ENCODE assay signal across 9 mouse cellular contexts in the genomic region with DNA sequence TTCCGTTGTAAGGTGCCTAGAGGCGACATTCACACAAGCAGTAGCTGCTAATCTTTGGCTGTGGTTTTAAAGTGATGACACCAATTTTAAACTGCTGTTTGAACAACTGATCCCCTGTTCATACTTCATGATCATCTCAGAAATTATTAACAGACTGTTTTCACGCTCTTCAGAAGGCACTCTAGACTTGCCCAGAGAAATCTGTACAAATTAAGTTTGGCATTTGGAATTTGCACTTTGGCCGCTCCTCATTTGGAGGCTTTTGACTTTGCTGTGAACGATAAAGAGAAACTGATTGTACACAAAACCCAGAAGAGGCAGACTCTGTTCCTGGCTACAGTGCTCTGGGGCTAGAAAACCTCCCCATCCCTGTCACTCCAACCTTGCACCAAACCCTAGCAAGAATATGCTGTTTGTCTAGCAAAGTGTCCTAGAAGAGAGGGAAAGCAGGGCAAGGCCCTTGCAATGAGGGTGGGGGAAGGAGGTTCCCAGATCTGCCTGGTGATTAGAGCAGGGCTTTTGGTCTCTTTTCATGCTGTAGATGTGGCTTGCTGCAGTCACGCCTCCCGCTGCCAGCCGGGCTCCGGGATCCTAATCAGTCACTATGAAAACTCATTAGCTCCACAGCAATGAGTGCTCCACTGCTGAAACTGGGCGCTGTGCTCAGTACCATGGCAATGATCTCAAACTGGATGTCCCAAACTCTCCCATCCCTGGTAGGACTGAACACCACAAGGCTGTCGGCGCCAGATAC.
DNase-seq lines count a peak whose midpoint lies in the region; ATAC-seq lines count a peak whose summit lies in the region.
"Had no signal": no experiment of that assay in that cellular context is flagged by ENCODE, and none has a peak within 500 bp of the region (broad histone marks: within the 10 kb centered on the region; RNA-seq: fewer than 3 reads in every experiment).

No protein-coding gene starts in this region.

- H3K4me1 ChIP-seq in embryonic facial prominence, embryonic 11.5 days (ENCODE audit: control insufficient read depth, insufficient read depth, low read length): no peaks in the 10 kb centered on the region
- H3K4me1 ChIP-seq in midbrain, embryonic 16.5 days (ENCODE audit: control insufficient read depth, insufficient read depth, low read length): peaks cover 5% of the 10 kb centered on the region

- no peak overlapping the region for H3K9ac ChIP-seq in embryonic facial prominence, embryonic 11.5 days (replicated peaks; ENCODE audit: low read length)
- H3K9ac ChIP-seq in midbrain, embryonic 16.5 days (ENCODE audit: low read depth, low read length): no peak overlapping the region

- DNase-seq in frontal cortex, adult 2 months (ENCODE audit: extremely low spot score in 1 of 2, low spot score in 1 of 2): no peak
- peak; percentile 26 for DNase-seq in embryonic facial prominence, embryonic 11.5 days (ENCODE audit: low spot score)
- DNase-seq in kidney, adult 18-20 months: peak; percentile 57
- DNase-seq in gastrocnemius, postnatal 10 days: no peak
- DNase-seq in left cerebral cortex, postnatal 10 days (ENCODE audit: extremely low spot score in 1 of 2, low spot score in 2 of 2): no peak
- no peak for DNase-seq in urinary bladder, adult 2 months (ENCODE audit: low spot score)

- H3K9me3 ChIP-seq in embryonic facial prominence, embryonic 11.5 days (replicated peaks; ENCODE audit: control insufficient read depth, low read length): no peaks in the 10 kb centered on the region
- no peaks in the 10 kb centered on the region for H3K9me3 ChIP-seq in midbrain, embryonic 16.5 days (replicated peaks; ENCODE audit: control insufficient read depth, low read length, poor library complexity, severe bottlenecking)

- no peaks in the 10 kb centered on the region for H3K27me3 ChIP-seq in embryonic facial prominence, embryonic 11.5 days (ENCODE audit: control insufficient read depth, insufficient read depth, low read length)
- H3K27me3 ChIP-seq in midbrain, embryonic 16.5 days (ENCODE audit: control insufficient read depth, insufficient read depth, low read depth, low read length): no peaks in the 10 kb centered on the region

- no peaks in the 10 kb centered on the region for H3K36me3 ChIP-seq in embryonic facial prominence, embryonic 11.5 days (replicated peaks; ENCODE audit: control insufficient read depth, insufficient read depth, low read depth, low read length)
- H3K36me3 ChIP-seq in midbrain, embryonic 16.5 days (ENCODE audit: control insufficient read depth, insufficient read depth, low read length): no peaks in the 10 kb centered on the region

- intact Hi-C loops in left cerebral cortex, postnatal 10 days (cut with DNase I): no loop called here

- H3K4me2 ChIP-seq in embryonic facial prominence, embryonic 11.5 days (ENCODE audit: low read depth, low read length): no peak overlapping the region
- no peak overlapping the region for H3K4me2 ChIP-seq in midbrain, embryonic 16.5 days (ENCODE audit: low read length)
- H3K4me2 ChIP-seq: liver, embryonic 11.5 days had no signal

- no peak overlapping the region for H3K27ac ChIP-seq in embryonic facial prominence, embryonic 11.5 days (replicated peaks; ENCODE audit: low read depth, low read length)
- no peak overlapping the region for H3K27ac ChIP-seq in midbrain, embryonic 16.5 days (ENCODE audit: low read length)

- ATAC-seq in frontal cortex, adult (ENCODE audit: low TSS enrichment): peak; percentile 52
- ATAC-seq in embryonic facial prominence, embryonic 11.5 days (replicated peaks; ENCODE audit: insufficient number of reproducible peaks, low FRiP score, low TSS enrichment, low read depth): no peak; the same call in 1 of the 2 replicates
- ATAC-seq in midbrain, embryonic 16.5 days: peak; percentile 51; the same call in 1 of the 2 replicates

- H3K4me3 ChIP-seq in embryonic facial prominence, embryonic 11.5 days (ENCODE audit: low read depth, low read length): no peak overlapping the region
- H3K4me3 ChIP-seq in midbrain, embryonic 16.5 days (ENCODE audit: low read depth, low read length): no peak overlapping the region

- WGBS in embryonic facial prominence, embryonic 11.5 days: 24% methylated on average over 12 of the region's 12 CpGs
- WGBS in midbrain, embryonic 16.5 days: 42% methylated on average over 12 of the region's 12 CpGs

Comparison
In these comparisons a context has a peak if more than half of its experiments do, and no peak if none do; other contexts are left out.
1. DNase-seq: peak in embryonic facial prominence, embryonic 11.5 days (single experiment) and kidney, adult 18-20 months (single experiment); none in frontal cortex, adult 2 months (0 of 2), gastrocnemius, postnatal 10 days (single experiment), left cerebral cortex, postnatal 10 days (0 of 2) and urinary bladder, adult 2 months (single experiment).